Mouse (Mus musculus) right cerebral cortex, postnatal 10 days (tissue): ENCODE data around the gene Kynu.

Source experiments
- DNase-seq, 2 experiments: peaks; one replicate each; pipeline ENCODE4 v3.0.0; 2021; ENCODE audit warnings: low spot score in 2 of 2

Gene Kynu

GRCm38 (mm10) chr2:43646962-43647361 lies 91.8 kb downstream of the Kynu start:
- no peak for DNase-seq

GRCm38 (mm10) chr2:43669588-43669987 lies 114.5 kb downstream of the Kynu start:
- DNase-seq, result no peak

DNA sequence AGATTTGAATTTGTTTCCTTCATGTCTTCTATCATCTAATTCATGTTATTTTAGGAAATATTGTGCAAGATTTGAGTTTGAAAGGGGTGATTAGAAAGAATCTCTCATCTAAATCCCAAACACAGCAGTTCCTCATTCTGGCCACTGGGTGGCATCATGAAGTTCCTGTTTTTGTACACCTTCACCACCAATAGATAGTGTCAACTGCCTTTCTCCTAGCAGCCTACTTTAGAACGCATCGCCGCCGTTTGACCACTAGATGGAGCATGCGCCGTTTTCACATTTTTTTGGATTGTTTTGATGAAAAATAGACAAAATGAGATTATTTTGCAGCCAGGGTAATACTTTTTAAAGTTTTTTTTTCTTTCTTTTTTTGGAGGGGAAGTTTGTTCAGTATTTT lies 118.5 kb downstream of the Kynu start:
- peak; percentile 84 to 86 for DNase-seq

DNA sequence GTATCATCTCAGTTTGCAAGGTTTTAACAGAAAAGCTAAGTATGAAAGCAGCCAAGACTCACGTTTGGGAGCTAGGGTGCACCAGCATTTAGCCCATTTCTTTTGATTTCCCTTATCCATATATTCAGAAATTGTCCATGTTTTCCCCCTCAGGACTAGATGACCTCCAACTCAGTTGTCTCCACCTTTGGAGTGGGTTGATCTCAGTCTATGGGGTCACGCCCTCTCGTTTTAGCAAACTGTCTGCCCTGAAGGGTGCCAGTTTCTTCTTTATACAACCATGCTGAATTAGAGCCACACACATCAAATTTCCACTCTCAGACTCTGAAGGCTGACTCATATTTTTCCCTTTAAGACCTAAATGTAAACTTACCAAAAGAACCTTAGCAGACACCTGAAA lies 119.0 kb downstream of the Kynu start:
- DNase-seq, result no peak

GRCm38 (mm10) chr2:43675277-43675676 lies 120.1 kb downstream of the Kynu start:
- DNase-seq, result no peak

GRCm38 (mm10) chr2:43690402-43690801 lies 135.3 kb downstream of the Kynu start:
- DNase-seq, result no peak

DNA sequence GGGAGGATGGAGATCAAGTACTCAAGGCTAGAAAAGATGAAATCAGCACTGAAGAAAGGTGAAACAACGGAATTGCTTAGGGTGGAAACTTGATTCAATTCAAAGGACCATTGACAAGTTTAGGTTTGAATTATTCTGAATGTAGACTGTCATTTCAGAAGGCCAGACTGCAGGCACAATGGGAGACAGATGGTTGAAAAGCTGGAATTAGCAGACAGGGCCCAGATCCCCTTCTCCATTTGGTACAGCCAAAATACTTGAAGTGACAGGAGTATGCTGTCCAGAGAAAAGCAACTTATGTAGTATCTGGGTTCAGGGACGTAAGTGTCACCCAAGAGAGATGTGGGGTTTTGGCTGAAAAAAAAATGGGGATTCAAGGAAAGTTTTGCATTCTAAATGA lies 136.2 kb downstream of the Kynu start:
- DNase-seq, result peak in 1 of 2 experiments; percentile 32

- no peak for DNase-seq
Observed at GRCm38 (mm10) chr2:43695635-43696034, 140.5 kb downstream of the Kynu start.

- no peak for DNase-seq
Observed at GRCm38 (mm10) chr2:43712611-43713138, 157.5 kb downstream of the Kynu start.

DNA sequence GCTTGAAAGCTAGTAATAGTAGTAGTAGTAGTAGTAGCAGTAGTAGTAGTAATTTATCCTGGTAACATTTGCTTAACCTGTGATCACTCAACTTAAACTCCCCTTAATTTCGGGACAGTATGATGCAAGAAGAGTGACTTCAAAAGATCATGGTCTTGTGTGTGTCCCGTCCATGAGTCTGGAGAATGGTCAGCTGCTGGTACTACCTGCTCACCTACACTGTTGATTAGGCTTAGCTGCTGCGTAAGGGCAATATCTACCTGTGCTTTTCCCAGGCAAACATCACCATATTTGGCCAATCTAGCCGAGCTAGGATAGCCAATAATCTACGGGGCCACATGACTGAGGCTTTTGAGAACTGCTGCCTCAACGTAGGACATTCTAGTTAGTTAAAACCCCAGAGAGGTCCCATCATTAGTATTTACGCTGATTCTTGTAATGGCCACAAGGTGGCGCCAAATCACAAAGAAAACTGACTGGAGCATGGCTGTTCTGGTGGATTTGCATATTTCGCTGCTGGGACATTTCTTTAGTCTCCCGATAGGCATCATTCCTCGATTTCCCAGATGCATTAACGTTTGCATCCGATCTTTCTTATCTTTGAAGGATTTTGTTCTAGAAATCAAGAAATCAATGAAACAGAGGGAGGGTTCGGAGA lies 167.4 kb downstream of the Kynu start:
- peak; percentile 81 to 87 for DNase-seq

GRCm38 (mm10) chr2:43723104-43723541 lies 168.0 kb downstream of the Kynu start:
- no peak for DNase-seq

- DNase-seq, result no peak
Observed at GRCm38 (mm10) chr2:43727181-43727580, 172.1 kb downstream of the Kynu start.

- no peak for DNase-seq
Observed at GRCm38 (mm10) chr2:43727693-43728092, 172.6 kb downstream of the Kynu start.

- DNase-seq, result no peak
Observed at GRCm38 (mm10) chr2:43728831-43729230, 173.7 kb downstream of the Kynu start.
